Mouse (Mus musculus) myocyte (in vitro differentiated cells): ENCODE data around the gene Hormad2.

Source experiments
- CEBPB ChIP-seq: IDR thresholded peaks from 2 replicates; pipeline ENCODE4 v1.6.1; 2011; ENCODE audit warnings: mild to moderate bottlenecking, moderate library complexity; ENCODE audit not compliant: poor library complexity, insufficient read depth, severe bottlenecking
- E2F4 ChIP-seq: IDR thresholded peaks from one replicate; pipeline ENCODE4 v1.6.1; 2011; ENCODE audit warnings: mild to moderate bottlenecking, control low read depth, moderate library complexity; ENCODE audit not compliant: insufficient read depth
- MYOD1 ChIP-seq, 3 experiments: IDR thresholded peaks; one replicate each; pipeline ENCODE4 v1.6.1; 2011; ENCODE audit warnings: control low read depth in 2 of 3, low read depth in 2 of 3, mild to moderate bottlenecking in 2 of 3, moderate library complexity in 1 of 3; ENCODE audit not compliant: insufficient read length in 2 of 3, control insufficient read depth in 1 of 3
- MYOG ChIP-seq, 3 experiments: IDR thresholded peaks; one replicate each; pipeline ENCODE4 v1.6.1; 2011; ENCODE audit warnings: control low read depth in 2 of 3, low read depth in 2 of 3, mild to moderate bottlenecking in 2 of 3; ENCODE audit not compliant: insufficient read length in 2 of 3, control insufficient read depth in 1 of 3, insufficient read depth in 1 of 3
- POLR2A ChIP-seq: IDR thresholded peaks from one replicate; pipeline ENCODE4 v1.6.1; 2011; ENCODE audit warnings: low read depth, mild to moderate bottlenecking, control low read depth, moderate library complexity; ENCODE audit not compliant: insufficient read length
- POLR2AphosphoS2 ChIP-seq: IDR thresholded peaks from one replicate; pipeline ENCODE4 v1.6.1; 2011; ENCODE audit warnings: low read depth, control low read depth; ENCODE audit not compliant: insufficient read length
- REST ChIP-seq: IDR thresholded peaks from one replicate; pipeline ENCODE4 v1.6.1; 2011; ENCODE audit warnings: mild to moderate bottlenecking, control low read depth, moderate library complexity; ENCODE audit not compliant: insufficient read depth, insufficient read length
- TCF12 ChIP-seq: IDR thresholded peaks from one replicate; pipeline ENCODE4 v1.6.1; 2011; ENCODE audit warnings: mild to moderate bottlenecking, control low read depth; ENCODE audit not compliant: poor library complexity, insufficient read depth, severe bottlenecking
- TCF3 ChIP-seq: IDR thresholded peaks from one replicate; pipeline ENCODE4 v1.6.1; 2011; ENCODE audit warnings: low read depth, control low read depth; ENCODE audit not compliant: insufficient read length
- USF1 ChIP-seq: IDR thresholded peaks from one replicate; pipeline ENCODE4 v1.6.1; 2011; ENCODE audit warnings: low read depth, mild to moderate bottlenecking, control low read depth, moderate library complexity

- TF ChIP-seq POLR2A (no peak), CEBPB (no peak), MYOG (IDR thresholded peaks at IDR 0.05; ENCODE audit: control insufficient read depth in 1 of 3, insufficient read depth in 1 of 3, insufficient read length in 2 of 3, low read depth in 2 of 3) (no peak), MYOD1 (IDR thresholded peaks at IDR 0.05; ENCODE audit: control insufficient read depth in 1 of 3, insufficient read length in 2 of 3, low read depth in 2 of 3) (no peak), POLR2AphosphoS2 (no peak), USF1 (no peak), REST (no peak), TCF3 (no peak), E2F4 (no peak), TCF12 (no peak)
These were observed 1.4 kb upstream of the Hormad2 start for GRCm38 (mm10) chr11:4442280-4442679.
